Mouse (Mus musculus) midbrain, embryonic 16.5 days (tissue): Measurements from ENCODE around the gene Ddx19b. TPM values are rescaled to one million over a fixed set of nuclear protein-coding genes. Genes with fewer than 3 reads are reported as not detected.

Experiments
- ATAC-seq: fragments of 200-750 bp; cut with Nextera tagmentation; 2 replicates; pipeline ENCODE4 v1.8.0; 2017; ENCODE audit warnings: moderate TSS enrichment
- H3K27ac ChIP-seq: fragments of 300-500 bp; sonication (generic); 2 replicates; pipeline ENCODE4 v1.5.1; 2014; ENCODE audit warnings: mild to moderate bottlenecking, low read length, mixed read lengths
- H3K27me3 ChIP-seq: fragments of 300-500 bp; sonication (generic); 2 replicates; pipeline ENCODE4 v1.6.1; 2014; ENCODE audit warnings: low read depth, low read length, mixed read lengths; ENCODE audit not compliant: control insufficient read depth, insufficient read depth
- H3K36me3 ChIP-seq: fragments of 300-500 bp; sonication (generic); 2 replicates; pipeline ENCODE4 v1.6.1; 2014; ENCODE audit warnings: mild to moderate bottlenecking, low read length, moderate library complexity, mixed read lengths; ENCODE audit not compliant: control insufficient read depth, insufficient read depth
- H3K4me1 ChIP-seq: fragments of 300-500 bp; sonication (generic); 2 replicates; pipeline ENCODE4 v1.6.1; 2014; ENCODE audit warnings: mild to moderate bottlenecking, low read length, mixed read lengths; ENCODE audit not compliant: control insufficient read depth, insufficient read depth
- H3K4me2 ChIP-seq: fragments of 300-500 bp; sonication (generic); 2 replicates; pipeline ENCODE4 v1.6.1; 2014; ENCODE audit warnings: mild to moderate bottlenecking, low read length, mixed read lengths
- H3K4me3 ChIP-seq: fragments of 300-500 bp; sonication (generic); 2 replicates; pipeline ENCODE4 v1.5.1; 2014; ENCODE audit warnings: low read depth, mild to moderate bottlenecking, low read length, moderate library complexity, mixed read lengths
- H3K9ac ChIP-seq: fragments of 300-500 bp; sonication (generic); 2 replicates; pipeline ENCODE4 v1.6.1; 2014; ENCODE audit warnings: low read depth, low read length, mixed read lengths
- H3K9me3 ChIP-seq: fragments of 300-500 bp; sonication (generic); replicated peaks from 2 replicates; pipeline ENCODE4 v1.6.1; 2014; ENCODE audit warnings: mild to moderate bottlenecking, low read length, mixed read lengths; ENCODE audit not compliant: control insufficient read depth, poor library complexity, severe bottlenecking
- WGBS: fragments of 180-500 bp; shearing (Covaris S2); extraction: QIAGEN DNeasy Blood & Tissue Kit; methylation state at CpG from one replicate; pipeline ENCODE4 v1.1.7; 2014; 5-methylcytosine and 5-hydroxymethylcytosine counted together
- polyA plus RNA-seq: library from polyadenylated mRNA; unstranded; fragments of >200 nt; fragmentation: Nextera tagmentation; extraction: Ambion mirVana; gene quantifications from 2 replicates; pipeline ENCODE4 v1.2.1, GENCODE M21; 2015

Gene Ddx19b
- polyA plus RNA-seq, 1 experiment from 2014 or later: 7.2 TPM

GRCm38 (mm10) chr8:111061688-111062071 is 30.1 kb upstream of the Ddx19b start:
- WGBS: 1% methylated on average over 14 of the region's 14 CpGs
- Histone ChIP-seq H3K4me2 (peak overlapping the region; percentile 60), H3K4me1 (peaks cover 29% of the 10 kb centered on the region), H3K9me3 (no peaks in the 10 kb centered on the region), H3K9ac (peak overlapping the region; percentile 71), H3K36me3 (0 out of 2 replicates have a peak, but pooled peaks cover 2% of the 10 kb centered on the region), H3K27me3 (no peaks in the 10 kb centered on the region), H3K27ac (peak overlapping the region; percentile 85), H3K4me3 (peak overlapping the region; percentile 62)
- ATAC-seq: peak; percentile 27

GRCm38 (mm10) chr8:111058946-111059572 is 27.5 kb upstream of the Ddx19b start:
- H3K36me3 ChIP-seq: peaks cover 19% of the 10 kb centered on the region
- no peaks in the 10 kb centered on the region for H3K9me3 ChIP-seq
- peaks cover 29% of the 10 kb centered on the region for H3K4me1 ChIP-seq
- H3K9ac ChIP-seq: no peak overlapping the region
- H3K27me3 ChIP-seq: no peaks in the 10 kb centered on the region
- 73% methylated on average over 2 of the region's 2 CpGs for WGBS
- H3K4me2 ChIP-seq: no peak overlapping the region
- H3K4me3 ChIP-seq: no peak overlapping the region
- H3K27ac ChIP-seq: no peak overlapping the region
- ATAC-seq: no peak

- H3K4me3 ChIP-seq: peak overlapping the region; percentile 66
- WGBS: under 1% methylated on average over 47 of the region's 63 CpGs
- no peaks in the 10 kb centered on the region for H3K27me3 ChIP-seq
- ATAC-seq: peak; percentile 55
- peaks cover 29% of the 10 kb centered on the region for H3K36me3 ChIP-seq
- peak overlapping the region; percentile 98 for H3K4me2 ChIP-seq
- peak overlapping the region; percentile 84 for H3K9ac ChIP-seq
- peaks cover 24% of the 10 kb centered on the region for H3K4me1 ChIP-seq
- H3K27ac ChIP-seq: peak overlapping the region; percentile 72
- no peaks in the 10 kb centered on the region for H3K9me3 ChIP-seq
Measured at GRCm38 (mm10) chr8:111056691-111057293, 25.2 kb upstream of the Ddx19b start.

- WGBS: under 1% methylated on average over 53 of the region's 68 CpGs
- Histone ChIP-seq H3K36me3 (peaks cover 34% of the 10 kb centered on the region), H3K4me2 (peak within 1 kb of the TSS; percentile 98), H3K4me1 (peaks cover 23% of the 10 kb centered on the region), H3K27ac (peak within 1 kb of the TSS; percentile 72), H3K4me3 (peak within 1 kb of the TSS; percentile 66), H3K9ac (peak within 1 kb of the TSS; percentile 84), H3K9me3 (no peaks in the 10 kb centered on the region), H3K27me3 (no peaks in the 10 kb centered on the region)
- ATAC-seq: peak; percentile 95
Measured at GRCm38 (mm10) chr8:111056158-111056663, 24.7 kb upstream of the Ddx19b start, which contains the start of gene Exosc6. Exosc6 (plus strand) TSS chr8:111056339.

GRCm38 (mm10) chr8:111055661-111056060 is 24.1 kb upstream of the Ddx19b start:
- Histone ChIP-seq H3K4me3 (no peak overlapping the region), H3K4me1 (peaks cover 17% of the 10 kb centered on the region), H3K36me3 (peaks cover 36% of the 10 kb centered on the region), H3K9me3 (no peaks in the 10 kb centered on the region), H3K27ac (no peak overlapping the region), H3K9ac (no peak overlapping the region), H3K27me3 (no peaks in the 10 kb centered on the region), H3K4me2 (no peak overlapping the region)
- ATAC-seq: 0 out of 2 replicates have a peak, but pooled peaks have one; percentile 14
- WGBS: 64% methylated on average over 2 of the region's 2 CpGs

- no peak overlapping the region for H3K4me2 ChIP-seq
- no peaks in the 10 kb centered on the region for H3K27me3 ChIP-seq
- H3K4me1 ChIP-seq: peaks cover 12% of the 10 kb centered on the region
- H3K9me3 ChIP-seq: no peaks in the 10 kb centered on the region
- WGBS: 92% methylated on average over 17 of the region's 17 CpGs
- H3K4me3 ChIP-seq: no peak overlapping the region
- H3K27ac ChIP-seq: no peak overlapping the region
- no peak overlapping the region for H3K9ac ChIP-seq
- peaks cover 41% of the 10 kb centered on the region for H3K36me3 ChIP-seq
- ATAC-seq: no peak
Measured at GRCm38 (mm10) chr8:111055031-111055634, 23.6 kb upstream of the Ddx19b start.

- Histone ChIP-seq H3K36me3 (peaks cover 53% of the 10 kb centered on the region), H3K4me2 (no peak overlapping the region), H3K4me3 (no peak overlapping the region), H3K9ac (no peak overlapping the region), H3K4me1 (peaks cover 12% of the 10 kb centered on the region), H3K27ac (no peak overlapping the region), H3K9me3 (no peaks in the 10 kb centered on the region), H3K27me3 (no peaks in the 10 kb centered on the region)
- ATAC-seq: no peak
- 94% methylated on average over 12 of the region's 12 CpGs for WGBS
Measured at GRCm38 (mm10) chr8:111053827-111054518, 22.4 kb upstream of the Ddx19b start.

- no peaks in the 10 kb centered on the region for H3K27me3 ChIP-seq
- no peak overlapping the region for H3K4me3 ChIP-seq
- no peak overlapping the region for H3K4me2 ChIP-seq
- no peak for ATAC-seq
- WGBS: 96% methylated on average over 7 of the region's 7 CpGs
- H3K36me3 ChIP-seq: peaks cover 75% of the 10 kb centered on the region
- no peaks in the 10 kb centered on the region for H3K4me1 ChIP-seq
- H3K27ac ChIP-seq: no peak overlapping the region
- no peaks in the 10 kb centered on the region for H3K9me3 ChIP-seq
- no peak overlapping the region for H3K9ac ChIP-seq
Measured at GRCm38 (mm10) chr8:111049106-111049505, 17.6 kb upstream of the Ddx19b start.
